Mouse (Mus musculus): ENCODE results near the gene Tmem95. TPM values are rescaled to one million over a fixed set of nuclear protein-coding genes. Genes with fewer than 3 reads are reported as not detected.
A peak's percentile ranks its signal among the peaks of the same experiment; 100 is the strongest.

Gene Tmem95
- 0.32 TPM in 1 of 2 replicates, not detected in the other for polyA plus RNA-seq (2015; fragmentation: Nextera tagmentation; extraction: Ambion mirVana)

DNA sequence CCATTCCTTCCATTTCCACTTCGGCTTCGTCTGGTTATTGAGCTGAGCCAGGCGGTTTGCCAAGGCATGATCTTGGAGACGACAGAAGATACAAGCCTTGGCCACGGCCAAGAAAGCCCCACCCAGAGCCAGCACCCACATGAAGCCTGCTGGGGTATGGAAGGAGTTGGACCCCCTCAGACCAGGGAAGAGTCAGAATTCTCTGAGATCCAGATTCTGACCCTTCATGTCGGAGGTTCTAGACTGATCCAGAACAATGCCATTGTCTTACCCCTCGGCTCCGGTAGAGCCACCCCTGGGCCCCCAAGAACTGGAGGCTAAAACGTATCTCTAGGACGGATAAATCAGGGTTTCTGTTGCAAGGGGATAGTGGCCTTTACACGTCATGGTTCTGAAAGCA lies at the start of gene Tmem95:
Tmem95 (minus strand) TSS at position 141 of the 400 bp plus-strand sequence.
- WGBS, result 88% methylated on average over 11 of the region's 11 CpGs
- Histone ChIP-seq H3K4me3 (replicated peaks) (peak within 1 kb of the TSS; percentile 63), H3K27ac (0 out of 2 replicates have a peak within 1 kb of the TSS, but pooled peaks have one; percentile 37)

DNA sequence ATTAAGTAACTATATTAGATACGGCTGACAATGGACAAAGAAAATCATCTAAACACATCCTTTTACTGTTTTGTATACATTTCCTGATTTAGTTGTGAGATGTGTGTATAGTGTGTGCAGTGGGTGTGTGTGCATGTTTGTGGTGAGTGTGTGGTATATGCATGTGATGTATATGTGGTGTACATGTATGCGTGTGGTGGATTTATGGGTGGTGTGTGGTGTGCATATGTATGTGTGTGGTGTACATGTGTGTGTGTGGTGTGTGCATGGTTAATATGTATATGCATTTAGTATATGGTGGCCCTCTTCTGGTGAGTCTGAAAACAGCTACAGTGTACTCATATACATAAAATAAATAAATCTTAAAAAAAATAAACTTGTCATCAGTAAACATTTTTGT lies 49.7 kb upstream of the Tmem95 start:
- no peak overlapping the region for H3K4me2 ChIP-seq
- H3K9ac ChIP-seq, result no peak overlapping the region
- H3K27me3 ChIP-seq, result no peaks in the 10 kb centered on the region
- H3K27ac ChIP-seq, result no peak overlapping the region
- 98% methylated on average over 2 of the region's 2 CpGs for WGBS
- no peaks in the 10 kb centered on the region for H3K9me3 ChIP-seq (replicated peaks)
- peaks cover 4% of the 10 kb centered on the region; the same call in 1 of the 2 replicates for H3K4me1 ChIP-seq
- no peak overlapping the region for H3K4me3 ChIP-seq (replicated peaks)
- no peaks in the 10 kb centered on the region for H3K36me3 ChIP-seq
- peak; percentile 52; the same call in 1 of the 2 replicates for ATAC-seq (replicated peaks; ENCODE audit: low FRiP score)

More for the DNA sequence above, at the start of gene Tmem95:
- no peaks in the 10 kb centered on the region for H3K27me3 ChIP-seq
- no peak for ATAC-seq (replicated peaks; ENCODE audit: low FRiP score)
- H3K36me3 ChIP-seq, result no peaks in the 10 kb centered on the region
- no peaks in the 10 kb centered on the region for H3K9me3 ChIP-seq (replicated peaks)
- H3K4me2 ChIP-seq, result peak within 1 kb of the TSS; percentile 80
- peak within 1 kb of the TSS; percentile 15 for H3K9ac ChIP-seq
- peaks cover 57% of the 10 kb centered on the region for H3K4me1 ChIP-seq

DNA sequence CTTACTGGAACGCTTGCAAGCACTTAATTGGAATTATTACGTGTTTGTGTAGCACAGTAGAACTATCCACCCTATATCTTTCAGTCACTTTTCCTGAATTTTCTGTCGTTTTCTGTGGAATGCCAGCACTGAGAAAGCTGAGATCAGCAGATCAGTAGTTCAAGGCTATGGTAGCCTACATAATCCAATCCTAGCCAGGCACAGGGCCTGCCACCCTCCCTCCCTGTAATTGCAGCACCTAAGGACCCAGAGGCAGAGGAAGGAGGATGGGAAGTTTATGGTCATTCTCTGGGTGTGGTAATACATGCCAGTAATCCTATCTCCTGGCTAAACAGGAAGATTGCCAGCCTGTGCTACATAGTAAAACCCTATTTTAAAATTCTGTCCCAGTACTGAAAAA lies 45.0 kb upstream of the Tmem95 start:
- peak overlapping the region; percentile 100; the same call in 1 of the 2 replicates for H3K27ac ChIP-seq
- H3K4me2 ChIP-seq, result peak overlapping the region; percentile 89

DNA sequence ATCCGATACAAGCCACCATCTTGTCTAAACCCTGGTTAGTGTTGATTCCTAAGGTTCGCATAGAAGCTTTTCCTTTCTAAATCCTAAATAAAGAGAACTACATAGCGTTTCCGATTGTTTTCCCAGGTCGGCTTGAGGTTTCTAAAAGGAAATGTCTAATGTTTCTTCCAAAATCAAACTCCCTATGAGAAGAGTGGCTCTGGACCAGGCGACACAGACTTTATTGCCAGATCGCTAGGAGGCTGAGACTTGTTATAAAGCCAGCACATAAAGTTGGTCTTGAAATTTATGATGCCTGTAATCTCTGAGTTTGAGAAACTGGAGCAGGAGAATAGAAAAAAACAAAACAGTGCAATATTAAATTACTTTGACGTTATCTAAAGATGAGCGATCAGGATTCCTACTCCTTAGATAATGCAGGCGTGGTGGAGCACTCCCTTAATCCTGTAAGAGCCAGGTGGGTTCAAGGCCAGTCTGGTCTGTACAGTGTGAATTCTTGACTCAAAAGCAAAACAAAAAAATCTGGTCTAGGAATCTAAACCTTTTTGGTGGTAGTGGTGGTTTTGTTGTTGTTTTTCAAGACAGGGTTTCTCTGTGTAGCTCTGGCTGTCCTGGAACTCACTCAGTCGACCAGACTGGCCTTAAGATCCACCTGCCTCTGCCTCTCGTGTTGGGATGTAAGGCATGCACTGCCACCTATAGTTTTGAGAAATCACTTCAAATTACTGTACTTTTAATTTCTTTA lies 44.4 kb upstream of the Tmem95 start:
- 2% methylated on average over 12 of the region's 12 CpGs for WGBS
- Histone ChIP-seq H3K27me3 (no peaks in the 10 kb centered on the region), H3K9ac (peak overlapping the region; percentile 69), H3K4me1 (peaks cover 28% of the 10 kb centered on the region), H3K4me2 (peak overlapping the region; percentile 89), H3K4me3 (replicated peaks) (peak overlapping the region; percentile 76), H3K9me3 (replicated peaks) (no peaks in the 10 kb centered on the region), H3K36me3 (peaks cover 20% of the 10 kb centered on the region), H3K27ac (peak overlapping the region; percentile 100)
- no peak for ATAC-seq (replicated peaks; ENCODE audit: low FRiP score)

More for the DNA sequence above, 45.0 kb upstream of the Tmem95 start:
- H3K4me1 ChIP-seq, result peaks cover 24% of the 10 kb centered on the region
- H3K4me3 ChIP-seq (replicated peaks), result no peak overlapping the region; the same call in 1 of the 2 replicates
- no peak for ATAC-seq (replicated peaks; ENCODE audit: low FRiP score)
- no peak overlapping the region for H3K9ac ChIP-seq
- no peaks in the 10 kb centered on the region for H3K9me3 ChIP-seq (replicated peaks)
- H3K27me3 ChIP-seq, result no peaks in the 10 kb centered on the region
- 58% methylated on average over 3 of the region's 3 CpGs for WGBS
- H3K36me3 ChIP-seq, result peaks cover 14% of the 10 kb centered on the region

DNA sequence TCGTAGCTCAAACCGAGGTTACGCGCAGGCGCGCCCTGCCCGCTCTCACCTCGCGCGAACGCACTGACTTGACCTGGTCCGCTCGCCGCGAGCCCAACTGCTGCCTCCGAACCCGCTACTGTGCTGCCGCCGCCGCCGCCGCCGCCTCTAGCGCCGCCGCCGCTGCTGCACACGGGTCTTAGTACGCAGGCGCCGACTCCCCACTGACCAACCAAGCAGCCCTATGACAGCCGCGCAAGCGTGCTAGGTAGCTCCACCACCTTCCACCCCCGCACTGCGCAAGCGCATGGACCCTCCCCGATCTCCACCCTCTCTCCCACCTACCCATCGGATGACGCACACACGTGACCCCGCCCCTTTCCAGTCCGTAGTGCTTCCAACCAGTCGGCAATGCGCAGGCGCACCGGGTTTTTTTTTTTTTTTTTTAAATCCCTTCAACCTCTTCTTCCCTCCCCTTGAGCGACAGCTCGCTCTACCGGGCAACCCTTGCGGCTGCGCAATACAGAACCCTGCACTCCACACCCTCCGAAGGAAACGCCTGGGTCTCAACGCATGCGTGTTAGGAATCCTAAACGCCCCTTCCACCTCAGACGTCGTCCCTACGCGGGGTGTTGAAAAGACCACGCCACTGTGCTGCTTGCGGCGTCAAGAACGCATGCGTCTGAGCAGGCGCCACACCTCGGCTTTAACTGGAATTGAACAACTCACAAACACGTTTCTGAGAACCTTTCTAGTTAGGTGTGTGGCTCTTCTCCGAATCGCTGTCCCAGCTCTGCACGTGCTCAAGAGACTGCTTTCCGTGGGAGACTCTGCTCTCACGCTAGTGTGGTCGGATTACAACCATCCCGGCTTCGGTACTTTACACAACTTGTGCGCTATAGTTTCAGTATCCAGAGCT lies 43.5 kb upstream of the Tmem95 start, which contains the start of gene Eif5a:
Eif5a (minus strand) TSS at position 845 of the 898 bp plus-strand sequence.
- Histone ChIP-seq H3K36me3 (peaks cover 28% of the 10 kb centered on the region), H3K27ac (peak within 1 kb of the TSS; percentile 100), H3K4me3 (replicated peaks) (peak within 1 kb of the TSS; percentile 76), H3K4me2 (peak within 1 kb of the TSS; percentile 89), H3K4me1 (peaks cover 33% of the 10 kb centered on the region), H3K27me3 (no peaks in the 10 kb centered on the region), H3K9ac (peak within 1 kb of the TSS; percentile 96), H3K9me3 (replicated peaks) (no peaks in the 10 kb centered on the region)
- WGBS, result under 1% methylated on average over 78 of the region's 78 CpGs
- ATAC-seq (replicated peaks; ENCODE audit: low FRiP score), result peak; percentile 96

DNA sequence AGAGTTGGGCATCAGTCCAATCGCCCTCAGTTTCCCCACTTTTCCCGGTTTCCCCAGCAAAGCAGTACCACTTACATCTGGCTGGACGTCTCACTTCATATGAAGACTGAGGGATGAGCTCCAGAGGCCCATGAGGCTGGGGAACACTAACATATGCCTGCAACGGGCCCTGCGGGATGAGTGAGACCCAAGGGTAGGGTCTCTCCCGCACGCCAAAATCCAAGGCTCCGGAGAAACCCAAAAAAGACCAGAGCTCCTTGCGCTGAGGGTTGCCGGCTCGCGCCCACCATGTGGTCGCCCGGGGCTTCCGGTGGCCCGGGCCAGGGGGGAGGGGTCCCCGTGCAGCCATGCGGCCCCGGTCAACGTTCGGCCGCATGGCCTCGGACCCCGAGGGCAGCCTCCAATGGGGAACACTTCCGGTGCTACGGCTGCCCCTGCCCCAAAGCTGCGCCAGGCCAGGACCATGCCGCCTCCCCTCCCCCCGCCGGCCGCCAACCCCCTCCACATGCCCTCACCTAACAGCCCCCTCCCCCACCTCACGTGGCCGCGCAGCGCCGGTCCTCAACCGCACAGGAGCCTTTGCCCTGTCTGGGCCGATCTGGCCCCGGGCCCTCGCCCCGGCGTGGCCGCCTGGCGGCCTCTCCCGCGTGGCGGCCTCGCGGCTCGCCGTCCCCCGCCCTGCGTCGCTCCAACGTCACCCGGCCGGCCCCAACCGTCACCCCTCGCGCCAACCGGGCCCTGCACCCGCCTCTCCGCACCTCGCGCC lies 42.6 kb upstream of the Tmem95 start:
- Histone ChIP-seq H3K9ac (peak overlapping the region; percentile 96), H3K27ac (peak overlapping the region; percentile 100), H3K27me3 (no peaks in the 10 kb centered on the region), H3K4me3 (replicated peaks) (peak overlapping the region; percentile 76), H3K36me3 (peaks cover 37% of the 10 kb centered on the region), H3K4me2 (peak overlapping the region; percentile 89), H3K4me1 (peaks cover 42% of the 10 kb centered on the region), H3K9me3 (replicated peaks) (no peaks in the 10 kb centered on the region)
- ATAC-seq (replicated peaks; ENCODE audit: low FRiP score), result peak; percentile 9
- under 1% methylated on average over 64 of the region's 65 CpGs for WGBS

DNA sequence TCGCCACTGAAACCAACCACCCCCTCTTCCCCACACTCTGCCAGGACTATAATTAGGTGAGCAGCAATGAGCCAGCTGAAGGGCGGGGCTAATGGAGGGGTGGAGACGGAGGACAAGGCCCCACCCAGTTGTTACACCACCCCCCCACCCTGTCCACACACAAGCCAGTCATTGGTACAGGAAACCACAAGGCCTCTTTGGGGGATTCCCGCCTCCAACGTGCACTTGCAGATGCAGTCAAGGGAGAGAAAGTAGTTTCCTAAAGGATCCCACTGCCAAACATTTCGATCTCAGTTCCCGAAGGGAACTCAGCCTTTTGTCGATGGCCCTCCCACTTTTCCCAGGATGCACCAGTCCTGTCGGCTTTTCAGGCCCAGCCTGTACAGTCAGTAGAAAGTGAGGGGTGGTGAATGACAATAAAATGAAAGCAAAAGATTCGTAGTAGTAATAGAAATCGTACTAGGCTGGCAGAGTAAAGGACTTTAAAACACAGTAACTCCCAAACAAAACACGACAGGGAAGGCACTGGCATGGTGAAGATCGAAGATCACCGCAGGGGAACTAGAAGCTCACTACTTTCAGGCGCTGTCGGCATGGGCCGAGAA lies 41.9 kb upstream of the Tmem95 start:
- H3K27ac ChIP-seq, result peak overlapping the region; percentile 100
- no peaks in the 10 kb centered on the region for H3K9me3 ChIP-seq (replicated peaks)
- H3K4me3 ChIP-seq (replicated peaks), result peak overlapping the region; percentile 76
- peak overlapping the region; percentile 89 for H3K4me2 ChIP-seq
- no peaks in the 10 kb centered on the region for H3K27me3 ChIP-seq
- peak overlapping the region; percentile 96 for H3K9ac ChIP-seq
- peaks cover 49% of the 10 kb centered on the region for H3K4me1 ChIP-seq
- ATAC-seq (replicated peaks; ENCODE audit: low FRiP score), result 0 out of 2 replicates have a peak, but pooled peaks have one; percentile 3
- H3K36me3 ChIP-seq, result peaks cover 44% of the 10 kb centered on the region
- under 1% methylated on average over 17 of the region's 17 CpGs for WGBS

DNA sequence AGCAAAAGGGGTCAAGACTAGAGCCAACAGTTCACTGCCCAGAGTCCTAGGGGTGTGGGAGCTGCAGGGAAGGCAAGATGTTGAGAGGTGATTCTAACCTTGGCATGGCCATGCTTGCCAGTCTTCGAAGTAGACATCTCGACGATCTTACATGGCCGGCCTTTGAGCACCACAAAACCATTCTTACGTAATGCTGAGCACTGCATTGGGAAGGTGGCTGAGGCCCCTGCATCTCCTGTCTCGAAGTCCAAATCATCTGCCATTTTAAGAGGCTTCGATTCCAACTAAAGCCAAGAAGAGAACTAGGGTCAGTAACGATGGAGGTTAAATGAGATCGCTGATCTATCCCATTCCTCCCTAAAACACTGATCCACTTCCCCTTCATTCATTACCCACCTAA lies 41.2 kb upstream of the Tmem95 start:
- no peak for ATAC-seq (replicated peaks; ENCODE audit: low FRiP score)
- peak overlapping the region; percentile 100 for H3K27ac ChIP-seq
- H3K4me1 ChIP-seq, result peaks cover 54% of the 10 kb centered on the region
- peak overlapping the region; percentile 96; the same call in 1 of the 2 replicates for H3K9ac ChIP-seq
- peak overlapping the region; percentile 89 for H3K4me2 ChIP-seq
- H3K9me3 ChIP-seq (replicated peaks), result no peaks in the 10 kb centered on the region
- peak overlapping the region; percentile 76 for H3K4me3 ChIP-seq (replicated peaks)
- no peaks in the 10 kb centered on the region for H3K27me3 ChIP-seq
- WGBS, result 82% methylated on average over 9 of the region's 9 CpGs
- H3K36me3 ChIP-seq, result peaks cover 46% of the 10 kb centered on the region

DNA sequence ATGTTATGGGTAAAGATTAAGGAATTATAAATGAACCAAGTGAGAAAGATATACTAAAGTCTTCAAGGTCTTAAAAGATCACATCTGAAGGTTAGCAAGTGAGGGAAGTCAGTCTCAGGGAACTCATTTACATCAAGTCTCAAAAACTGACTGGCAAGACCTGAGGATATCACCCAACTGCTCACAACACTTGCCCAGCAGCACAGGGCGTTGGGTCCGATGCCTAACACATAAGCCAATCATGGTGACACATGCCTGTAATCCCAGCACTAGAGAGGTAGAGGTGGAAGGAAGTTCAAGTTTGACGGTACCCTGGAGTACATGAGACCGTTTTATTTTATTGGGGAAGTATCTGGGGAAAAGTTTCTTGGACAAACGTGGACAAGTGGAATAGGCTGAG lies 40.3 kb upstream of the Tmem95 start:
- ATAC-seq (replicated peaks; ENCODE audit: low FRiP score), result no peak
- Histone ChIP-seq H3K4me1 (peaks cover 60% of the 10 kb centered on the region), H3K9ac (no peak overlapping the region), H3K27ac (no peak overlapping the region), H3K36me3 (peaks cover 51% of the 10 kb centered on the region), H3K27me3 (no peaks in the 10 kb centered on the region), H3K4me2 (no peak overlapping the region), H3K9me3 (replicated peaks) (no peaks in the 10 kb centered on the region), H3K4me3 (replicated peaks) (no peak overlapping the region)
- 82% methylated on average over 5 of the region's 5 CpGs for WGBS

DNA sequence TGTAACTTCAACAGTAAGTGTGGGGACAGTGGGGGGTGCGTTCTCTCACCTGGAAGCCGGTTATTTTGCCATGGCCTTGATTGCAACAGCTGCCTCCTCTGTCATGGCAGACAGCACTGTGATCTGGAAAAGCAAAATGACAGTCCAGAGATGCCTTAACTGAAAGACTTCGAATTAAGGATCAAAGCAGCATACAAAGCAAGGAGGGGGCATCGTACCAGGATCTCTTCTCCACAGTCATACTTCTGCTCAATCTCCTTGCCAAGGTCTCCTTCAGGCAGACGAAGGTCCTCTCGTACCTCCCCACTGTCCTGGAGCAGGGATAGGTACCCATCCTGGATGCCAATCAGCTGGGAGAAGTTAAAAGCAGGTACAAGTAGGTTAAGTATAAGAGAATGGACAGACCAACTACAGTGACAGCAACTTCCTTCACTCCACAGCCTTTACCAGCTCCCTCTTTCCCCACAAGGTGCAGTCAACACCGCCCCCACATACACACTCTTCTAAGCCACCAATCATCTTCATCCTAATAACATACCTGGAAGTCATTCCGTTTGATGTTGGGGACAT lies 39.6 kb upstream of the Tmem95 start:
- no peaks in the 10 kb centered on the region for H3K9me3 ChIP-seq (replicated peaks)
- H3K4me1 ChIP-seq, result peaks cover 62% of the 10 kb centered on the region
- H3K9ac ChIP-seq, result no peak overlapping the region
- H3K4me3 ChIP-seq (replicated peaks), result no peak overlapping the region
- peaks cover 57% of the 10 kb centered on the region for H3K36me3 ChIP-seq
- no peak overlapping the region for H3K27ac ChIP-seq
- 88% methylated on average over 8 of the region's 8 CpGs for WGBS
- ATAC-seq (replicated peaks; ENCODE audit: low FRiP score), result no peak
- H3K27me3 ChIP-seq, result no peaks in the 10 kb centered on the region
- no peak overlapping the region for H3K4me2 ChIP-seq

All from kidney, embryonic 15.5 days (tissue).